Mouse (Mus musculus) intestine, embryonic 15.5 days (tissue): ENCODE measurements around the gene Rab23. TPM values are rescaled to one million over a fixed set of nuclear protein-coding genes. Genes with fewer than 3 reads are reported as not detected.
A peak's percentile ranks its signal among the peaks of the same experiment; 100 is the strongest.

ENCODE experiments used
- ATAC-seq: fragments of 200-750 bp; cut with Nextera tagmentation; 2 replicates; pipeline ENCODE4 v1.8.0; 2017; ENCODE audit warnings: moderate TSS enrichment, moderate library complexity
- H3K27ac ChIP-seq: fragments of 300-500 bp; sonication (generic); 2 replicates; pipeline ENCODE4 v1.5.1; 2015; ENCODE audit warnings: mild to moderate bottlenecking, inconsistent platforms
- H3K27me3 ChIP-seq: fragments of 300-500 bp; sonication (generic); replicated peaks from 2 replicates; pipeline ENCODE4 v1.6.1; 2015; ENCODE audit warnings: inconsistent platforms
- H3K36me3 ChIP-seq: fragments of 300-500 bp; sonication (generic); 2 replicates; pipeline ENCODE4 v1.6.1; 2015; ENCODE audit warnings: inconsistent platforms
- H3K4me1 ChIP-seq: fragments of 300-500 bp; sonication (generic); replicated peaks from 2 replicates; pipeline ENCODE4 v1.6.1; 2015; ENCODE audit warnings: inconsistent platforms
- H3K4me2 ChIP-seq: fragments of 300-500 bp; sonication (generic); replicated peaks from 2 replicates; pipeline ENCODE4 v1.6.1; 2015; ENCODE audit warnings: mild to moderate bottlenecking, inconsistent platforms
- H3K4me3 ChIP-seq: fragments of 300-500 bp; sonication (generic); replicated peaks from 2 replicates; pipeline ENCODE4 v1.5.1; 2015; ENCODE audit warnings: inconsistent platforms
- H3K9ac ChIP-seq: fragments of 300-500 bp; sonication (generic); 2 replicates; pipeline ENCODE4 v1.6.1; 2015; ENCODE audit warnings: inconsistent platforms
- H3K9me3 ChIP-seq: fragments of 300-500 bp; sonication (generic); 2 replicates; pipeline ENCODE4 v1.6.1; 2016; ENCODE audit warnings: inconsistent platforms
- WGBS: fragments of 180-500 bp; shearing (Covaris S2); methylation state at CpG from one replicate; pipeline ENCODE4 v1.1.7; 2015; 5-methylcytosine and 5-hydroxymethylcytosine counted together
- polyA plus RNA-seq: library from polyadenylated mRNA; unstranded; fragments of >200 nt; fragmentation: Nextera tagmentation; extraction: Ambion mirVana; gene quantifications from 2 replicates; pipeline ENCODE4 v1.2.1, GENCODE M21; 2015

Rab23 gene
- 18.1 and 19.1 TPM in 2 replicates for polyA plus RNA-seq

- peak within 1 kb of the TSS; percentile 85 for H3K4me3 ChIP-seq
- ATAC-seq = peak; percentile 97
- H3K36me3 ChIP-seq = peaks cover 6% of the 10 kb centered on the region; the same call in 1 of the 2 replicates
- H3K9ac ChIP-seq = peak within 1 kb of the TSS; percentile 82
- H3K27ac ChIP-seq = peak within 1 kb of the TSS; percentile 92
- WGBS = 0% methylated on average over 54 of the region's 54 CpGs
- H3K27me3 ChIP-seq = no peaks in the 10 kb centered on the region
- H3K9me3 ChIP-seq = no peaks in the 10 kb centered on the region
- H3K4me1 ChIP-seq = peaks cover 3% of the 10 kb centered on the region; the same call in 1 of the 2 replicates
- H3K4me2 ChIP-seq = peak within 1 kb of the TSS; percentile 64
These were observed at the start of gene Rab23 for GRCm38 (mm10) chr1:33719733-33720225. TSS of gene Rab23 (plus strand) at chr1:33719887.

DNA sequence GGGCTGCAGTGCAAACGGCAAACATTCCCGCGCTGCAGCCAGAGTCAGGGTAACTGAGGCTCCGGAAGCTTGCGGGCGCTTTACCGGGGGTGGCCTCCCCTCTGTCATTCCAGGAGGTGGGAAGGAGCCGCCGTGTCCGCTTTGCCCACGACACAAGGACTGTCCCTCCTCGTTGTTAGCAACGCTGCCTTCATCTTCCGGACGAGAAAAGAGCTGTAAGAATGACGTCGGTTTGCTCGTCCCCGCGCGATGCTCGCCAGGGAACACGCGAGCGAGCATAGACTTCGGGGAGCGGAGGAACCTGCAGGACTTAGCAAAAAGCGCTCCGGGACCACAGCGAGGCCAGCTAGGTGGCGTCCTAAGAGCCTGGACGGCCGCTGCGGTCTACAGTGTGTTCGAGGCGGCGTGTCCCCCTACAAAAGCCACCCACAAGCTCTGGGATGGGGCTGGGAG is 49.5 kb upstream of the Rab23 start:
- Histone ChIP-seq H3K27ac (peak overlapping the region; percentile 76), H3K4me3 (peak overlapping the region; percentile 55), H3K27me3 (no peaks in the 10 kb centered on the region), H3K9ac (peak overlapping the region; percentile 69), H3K36me3 (no peaks in the 10 kb centered on the region; the same call in 1 of the 2 replicates), H3K9me3 (no peaks in the 10 kb centered on the region), H3K4me2 (peak overlapping the region; percentile 93), H3K4me1 (peaks cover 2% of the 10 kb centered on the region; the same call in 1 of the 2 replicates)
- under 1% methylated on average over 37 of the region's 37 CpGs for WGBS
- ATAC-seq = peak; percentile 76

GRCm38 (mm10) chr1:33671441-33671840 is 48.2 kb upstream of the Rab23 start:
- no peak overlapping the region for H3K4me3 ChIP-seq
- no peaks in the 10 kb centered on the region for H3K27me3 ChIP-seq
- no peak overlapping the region for H3K27ac ChIP-seq
- no peaks in the 10 kb centered on the region for H3K36me3 ChIP-seq
- H3K9me3 ChIP-seq = no peaks in the 10 kb centered on the region
- no peak overlapping the region for H3K9ac ChIP-seq
- WGBS = 62% methylated on average over 5 of the region's 5 CpGs
- H3K4me2 ChIP-seq = no peak overlapping the region
- H3K4me1 ChIP-seq = peaks cover 2% of the 10 kb centered on the region; the same call in 1 of the 2 replicates
- no peak for ATAC-seq

- no peaks in the 10 kb centered on the region for H3K36me3 ChIP-seq
- H3K27me3 ChIP-seq = no peaks in the 10 kb centered on the region
- H3K4me1 ChIP-seq = peaks cover 2% of the 10 kb centered on the region; the same call in 1 of the 2 replicates
- whole genome bisulfite sequencing = 73% methylated on average over 3 of the region's 3 CpGs
- H3K27ac ChIP-seq = no peak overlapping the region
- H3K4me3 ChIP-seq = no peak overlapping the region
- H3K9me3 ChIP-seq = no peaks in the 10 kb centered on the region
- no peak overlapping the region for H3K9ac ChIP-seq
- ATAC-seq = no peak
- no peak overlapping the region for H3K4me2 ChIP-seq
These were observed 47.6 kb upstream of the Rab23 start for GRCm38 (mm10) chr1:33672083-33672482.

DNA sequence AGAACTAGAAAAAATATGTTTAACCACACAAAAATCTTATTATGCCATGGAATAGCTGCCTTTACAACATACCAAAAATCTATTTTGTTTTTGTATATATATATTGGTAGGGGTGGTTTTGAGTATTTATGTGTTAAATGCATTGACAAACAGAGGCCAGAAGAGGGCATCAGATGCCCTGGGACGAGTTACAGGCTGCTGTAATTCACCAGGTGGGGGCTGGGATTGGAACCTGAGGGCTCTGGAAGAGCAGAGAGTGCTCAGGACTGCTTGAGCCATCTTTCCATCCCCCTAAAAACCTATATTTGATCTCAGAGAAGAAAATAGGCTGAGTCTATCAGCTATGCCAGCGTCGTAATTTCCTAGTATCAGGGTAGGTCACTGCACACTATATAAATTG is 47.2 kb upstream of the Rab23 start:
- H3K9ac ChIP-seq = no peak overlapping the region
- H3K4me3 ChIP-seq = no peak overlapping the region
- 27% methylated on average over 3 of the region's 3 CpGs for WGBS
- no peaks in the 10 kb centered on the region for H3K36me3 ChIP-seq
- no peaks in the 10 kb centered on the region for H3K27me3 ChIP-seq
- H3K9me3 ChIP-seq = no peaks in the 10 kb centered on the region
- H3K27ac ChIP-seq = no peak overlapping the region
- H3K4me2 ChIP-seq = no peak overlapping the region
- H3K4me1 ChIP-seq = peaks cover 2% of the 10 kb centered on the region; the same call in 1 of the 2 replicates
- ATAC-seq = no peak

DNA sequence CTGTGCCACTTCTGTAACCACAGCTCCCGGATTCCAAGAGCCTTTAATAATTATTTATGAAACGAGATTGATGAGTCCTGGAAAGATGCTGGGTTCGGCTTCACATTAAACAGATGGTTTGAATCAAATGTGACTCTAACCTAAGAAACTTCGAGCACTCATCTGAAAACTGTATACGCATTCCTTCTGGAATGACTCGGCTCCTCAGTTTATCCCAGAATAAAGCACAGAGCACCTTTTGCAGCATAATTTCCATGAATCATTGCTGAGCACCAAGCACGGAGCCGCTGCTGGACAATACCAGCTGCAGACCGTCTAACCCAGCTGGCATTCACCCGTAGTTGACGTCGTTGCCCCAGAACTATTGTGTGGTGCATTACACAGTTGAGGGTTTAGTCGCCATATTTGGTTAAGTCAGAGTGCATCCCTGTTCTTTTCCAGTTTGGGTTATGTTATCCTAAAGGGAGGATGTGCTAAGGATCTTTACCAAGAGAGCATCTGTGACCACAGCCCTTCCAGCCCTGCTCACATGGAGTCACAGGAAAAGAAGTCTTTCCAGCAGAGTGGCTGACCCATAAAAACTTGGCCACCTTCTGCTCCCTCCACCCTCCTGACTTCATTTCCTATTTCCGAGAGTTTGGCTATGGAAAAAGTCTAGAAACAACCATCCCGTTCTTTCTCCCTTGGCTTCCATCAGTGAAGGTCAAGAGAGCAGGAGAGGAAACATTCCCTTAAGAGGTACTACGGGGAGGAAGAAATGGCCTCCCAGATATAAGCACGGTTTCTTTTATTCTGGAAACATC is 46.3 kb upstream of the Rab23 start:
- no peaks in the 10 kb centered on the region for H3K27me3 ChIP-seq
- H3K9me3 ChIP-seq = no peaks in the 10 kb centered on the region
- 50% methylated on average over 17 of the region's 17 CpGs for WGBS
- no peak for ATAC-seq
- H3K9ac ChIP-seq = no peak overlapping the region
- 0 out of 2 replicates have a peak overlapping the region, but pooled peaks have one; percentile 32 for H3K27ac ChIP-seq
- H3K36me3 ChIP-seq = no peaks in the 10 kb centered on the region
- peaks cover 2% of the 10 kb centered on the region; the same call in 1 of the 2 replicates for H3K4me1 ChIP-seq
- no peak overlapping the region for H3K4me3 ChIP-seq
- peak overlapping the region; percentile 12; the same call in 1 of the 2 replicates for H3K4me2 ChIP-seq

GRCm38 (mm10) chr1:33680435-33680834 is 39.3 kb upstream of the Rab23 start:
- H3K27me3 ChIP-seq = no peaks in the 10 kb centered on the region
- no peak overlapping the region for H3K4me3 ChIP-seq
- no peaks in the 10 kb centered on the region for H3K36me3 ChIP-seq
- no peaks in the 10 kb centered on the region for H3K9me3 ChIP-seq
- H3K9ac ChIP-seq = no peak overlapping the region
- H3K27ac ChIP-seq = no peak overlapping the region
- no peak overlapping the region for H3K4me2 ChIP-seq
- ATAC-seq = no peak
- WGBS = 29% methylated on average over 3 of the region's 4 CpGs
- no peaks in the 10 kb centered on the region for H3K4me1 ChIP-seq

DNA sequence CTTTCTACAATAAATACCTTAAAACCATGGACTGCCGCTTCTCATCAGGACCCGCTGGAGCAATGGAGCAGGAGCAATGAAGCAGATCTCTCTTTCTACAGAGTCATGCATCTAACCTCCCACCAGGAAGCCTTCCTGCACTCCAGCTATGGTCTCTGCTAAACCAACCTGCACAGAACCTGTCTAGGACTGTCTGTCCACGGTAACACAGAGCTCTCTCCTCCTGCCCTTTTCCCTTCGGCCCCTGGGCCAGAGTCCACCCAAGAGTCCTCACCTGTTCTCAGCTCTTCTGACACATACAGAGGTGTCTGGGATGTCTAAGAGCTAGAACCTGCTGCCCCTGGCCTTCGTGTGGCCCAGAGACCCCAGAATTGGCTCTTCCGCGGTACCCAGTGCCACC is 38.8 kb upstream of the Rab23 start:
- 88% methylated on average over 7 of the region's 7 CpGs for WGBS
- no peak for ATAC-seq
- H3K4me2 ChIP-seq = no peak overlapping the region
- no peaks in the 10 kb centered on the region for H3K27me3 ChIP-seq
- no peak overlapping the region for H3K9ac ChIP-seq
- no peaks in the 10 kb centered on the region for H3K9me3 ChIP-seq
- no peaks in the 10 kb centered on the region for H3K36me3 ChIP-seq
- no peak overlapping the region for H3K27ac ChIP-seq
- H3K4me1 ChIP-seq = no peaks in the 10 kb centered on the region
- H3K4me3 ChIP-seq = no peak overlapping the region

GRCm38 (mm10) chr1:33684459-33684858 is 35.2 kb upstream of the Rab23 start:
- H3K4me2 ChIP-seq = no peak overlapping the region
- H3K27me3 ChIP-seq = no peaks in the 10 kb centered on the region
- no peaks in the 10 kb centered on the region for H3K36me3 ChIP-seq
- no peaks in the 10 kb centered on the region for H3K4me1 ChIP-seq
- WGBS = 76% methylated on average over 8 of the region's 8 CpGs
- ATAC-seq = no peak
- no peaks in the 10 kb centered on the region for H3K9me3 ChIP-seq
- no peak overlapping the region for H3K4me3 ChIP-seq
- H3K9ac ChIP-seq = no peak overlapping the region
- no peak overlapping the region for H3K27ac ChIP-seq

DNA sequence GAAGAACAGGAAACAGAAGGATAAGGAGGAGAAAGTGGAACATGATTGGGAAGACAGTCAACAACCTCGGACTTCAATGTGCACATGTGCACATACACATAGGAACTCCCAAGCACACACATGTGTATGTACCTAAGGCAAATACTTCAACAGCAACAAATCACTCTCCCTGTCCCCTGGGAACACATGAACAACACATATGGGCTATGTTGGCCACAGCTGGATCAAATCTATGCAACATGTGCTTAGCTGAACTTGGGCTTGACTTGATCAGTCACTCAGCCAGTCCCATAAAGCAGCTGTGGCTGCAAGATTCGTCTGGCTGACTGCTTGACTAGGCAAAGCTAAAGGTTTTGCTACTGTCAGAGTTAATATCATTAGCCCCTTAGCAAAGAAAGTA is 30.9 kb upstream of the Rab23 start:
- Histone ChIP-seq H3K4me1 (no peaks in the 10 kb centered on the region), H3K9me3 (no peaks in the 10 kb centered on the region), H3K27ac (no peak overlapping the region), H3K4me2 (no peak overlapping the region), H3K36me3 (no peaks in the 10 kb centered on the region), H3K27me3 (no peaks in the 10 kb centered on the region), H3K4me3 (no peak overlapping the region), H3K9ac (no peak overlapping the region)
- no peak for ATAC-seq
- WGBS = 68% methylated on average over 2 of the region's 2 CpGs

- H3K4me2 ChIP-seq = no peak overlapping the region
- H3K4me1 ChIP-seq = no peaks in the 10 kb centered on the region
- no peak for ATAC-seq
- no peaks in the 10 kb centered on the region for H3K9me3 ChIP-seq
- no peak overlapping the region for H3K9ac ChIP-seq
- no peak overlapping the region for H3K4me3 ChIP-seq
- no peak overlapping the region for H3K27ac ChIP-seq
- no peaks in the 10 kb centered on the region for H3K36me3 ChIP-seq
- WGBS = 75% methylated on average over 8 of the region's 8 CpGs
- H3K27me3 ChIP-seq = no peaks in the 10 kb centered on the region
These were observed 30.1 kb upstream of the Rab23 start for GRCm38 (mm10) chr1:33689446-33690086.

- Histone ChIP-seq H3K27me3 (no peaks in the 10 kb centered on the region), H3K9ac (no peak overlapping the region), H3K4me2 (no peak overlapping the region), H3K4me1 (no peaks in the 10 kb centered on the region), H3K9me3 (no peaks in the 10 kb centered on the region), H3K27ac (no peak overlapping the region), H3K4me3 (no peak overlapping the region), H3K36me3 (no peaks in the 10 kb centered on the region)
- ATAC-seq = no peak
- WGBS = 50% methylated on average over 4 of the region's 4 CpGs
These were observed 29.6 kb upstream of the Rab23 start for GRCm38 (mm10) chr1:33690087-33690448.
